Mouse (Mus musculus) liver, adult 2 months (tissue): ENCODE measurements at regions not wholly inside any gene's neighbourhood (a gene's known extent, or its start where the extent isn't known, plus 50 kb on each side); places are given as distances from the start of the nearest gene placed in this dataset.

ENCODE experiments used
- DNase-seq: peaks from one replicate; pipeline ENCODE4 v3.0.0-alpha.2; 2011; ENCODE audit warnings: low read depth, low spot score; ENCODE audit errors: extremely low read depth
- H3K27ac ChIP-seq: fragments of 200-500 bp; replicated peaks from 2 replicates; pipeline ENCODE4 v1.5.1; 2012; ENCODE audit warnings: low read depth, mild to moderate bottlenecking, control low read depth, inconsistent platforms, low read length; ENCODE audit not compliant: insufficient read depth
- H3K27me3 ChIP-seq: fragments of 200-500 bp; 2 replicates; pipeline ENCODE4 v1.6.1; 2012; ENCODE audit warnings: mild to moderate bottlenecking, moderate library complexity, low read length, inconsistent platforms; ENCODE audit not compliant: control insufficient read depth, insufficient read depth
- H3K36me3 ChIP-seq: fragments of 200-500 bp; 2 replicates; pipeline ENCODE4 v1.6.1; 2012; ENCODE audit warnings: low read length, inconsistent platforms; ENCODE audit not compliant: control insufficient read depth, insufficient read depth
- H3K4me1 ChIP-seq: fragments of 200-500 bp; 2 replicates; pipeline ENCODE4 v1.6.1; 2011; ENCODE audit warnings: low read length; ENCODE audit not compliant: control insufficient read depth, insufficient read depth
- H3K4me3 ChIP-seq: fragments of 200-500 bp; 2 replicates; pipeline ENCODE4 v1.5.1; 2011; ENCODE audit warnings: low read depth, mild to moderate bottlenecking, control low read depth, low read length, moderate library complexity; ENCODE audit not compliant: insufficient read depth
- H3K79me2 ChIP-seq: fragments of 200-500 bp; 2 replicates; pipeline ENCODE4 v1.6.1; 2012; ENCODE audit warnings: inconsistent platforms, mild to moderate bottlenecking, low read length, moderate library complexity; ENCODE audit not compliant: control insufficient read depth, insufficient read depth
- H3K9ac ChIP-seq: fragments of 200-500 bp; 2 replicates; pipeline ENCODE4 v1.6.1; 2012; ENCODE audit warnings: low read depth, mild to moderate bottlenecking, control low read depth, inconsistent platforms, low read length
- CTCF ChIP-seq: fragments of 200-500 bp; IDR thresholded peaks from 2 replicates; pipeline ENCODE4 v1.5.1; 2011; ENCODE audit warnings: low read depth, low read length, control low read depth
- POLR2A ChIP-seq: fragments of 200-500 bp; IDR thresholded peaks from 2 replicates; pipeline ENCODE4 v1.6.1; 2011; ENCODE audit warnings: low read length, control low read depth; ENCODE audit not compliant: insufficient read depth; ENCODE audit errors: extremely low read depth
- WGBS: fragments of 180-500 bp; shearing (Covaris S2); methylation state at CpG from one replicate; pipeline ENCODE4 v1.1.7; 2018; 5-methylcytosine and 5-hydroxymethylcytosine counted together

GRCm38 (mm10) chr14:60495441-60495840 lies 122.4 kb downstream of the Amer2 start:
- H3K27me3 ChIP-seq, result no peaks in the 10 kb centered on the region
- no peaks in the 10 kb centered on the region for H3K4me1 ChIP-seq
- no peak overlapping the region for H3K9ac ChIP-seq
- H3K36me3 ChIP-seq, result no peaks in the 10 kb centered on the region
- no peak overlapping the region for H3K27ac ChIP-seq
- H3K79me2 ChIP-seq, result no peaks in the 10 kb centered on the region
- WGBS, result 49% methylated on average over 5 of the region's 5 CpGs
- DNase-seq, result peak; percentile 68
- H3K4me3 ChIP-seq, result no peak overlapping the region
- TF ChIP-seq CTCF (no peak), POLR2A (no peak)

GRCm38 (mm10) chr14:60502552-60502951 lies 129.5 kb downstream of the Amer2 start:
- DNase-seq, result no peak
- Histone ChIP-seq H3K4me3 (no peak overlapping the region), H3K79me2 (no peaks in the 10 kb centered on the region), H3K27me3 (no peaks in the 10 kb centered on the region), H3K4me1 (no peaks in the 10 kb centered on the region), H3K9ac (no peak overlapping the region), H3K27ac (no peak overlapping the region), H3K36me3 (no peaks in the 10 kb centered on the region)
- WGBS, result 87% methylated on average over 6 of the region's 6 CpGs
- TF ChIP-seq CTCF (no peak), POLR2A (no peak)

- Histone ChIP-seq H3K4me1 (no peaks in the 10 kb centered on the region), H3K9ac (no peak overlapping the region), H3K4me3 (no peak overlapping the region), H3K36me3 (no peaks in the 10 kb centered on the region), H3K27me3 (no peaks in the 10 kb centered on the region), H3K79me2 (no peaks in the 10 kb centered on the region), H3K27ac (no peak overlapping the region)
- 93% methylated on average over 6 of the region's 6 CpGs for WGBS
- TF ChIP-seq CTCF (no peak), POLR2A (no peak)
- DNase-seq, result no peak
These were observed 128.7 kb upstream of the Spata13 start for GRCm38 (mm10) chr14:60505066-60505465.

- TF ChIP-seq CTCF (no peak), POLR2A (no peak)
- Histone ChIP-seq H3K27me3 (no peaks in the 10 kb centered on the region), H3K4me1 (no peaks in the 10 kb centered on the region), H3K4me3 (no peak overlapping the region), H3K36me3 (no peaks in the 10 kb centered on the region), H3K9ac (no peak overlapping the region), H3K27ac (no peak overlapping the region), H3K79me2 (no peaks in the 10 kb centered on the region)
- 69% methylated on average over 12 of the region's 12 CpGs for WGBS
- no peak for DNase-seq
These were observed 127.5 kb upstream of the Spata13 start for GRCm38 (mm10) chr14:60506296-60506695.

- TF ChIP-seq POLR2A (no peak), CTCF (peak; percentile 44; the same call in 1 of the 2 replicates)
- Histone ChIP-seq H3K27me3 (no peaks in the 10 kb centered on the region), H3K4me3 (no peak overlapping the region), H3K4me1 (no peaks in the 10 kb centered on the region), H3K36me3 (no peaks in the 10 kb centered on the region), H3K79me2 (no peaks in the 10 kb centered on the region), H3K9ac (no peak overlapping the region), H3K27ac (no peak overlapping the region)
- 28% methylated on average over 8 of the region's 8 CpGs for WGBS
- DNase-seq, result peak; percentile 25
These were observed 120.2 kb upstream of the Spata13 start for GRCm38 (mm10) chr14:60513560-60513959.

- no peaks in the 10 kb centered on the region for H3K27me3 ChIP-seq
- H3K79me2 ChIP-seq, result no peaks in the 10 kb centered on the region
- DNase-seq, result peak; percentile 37
- WGBS, result 73% methylated on average over 12 of the region's 12 CpGs
- no peaks in the 10 kb centered on the region for H3K4me1 ChIP-seq
- H3K4me3 ChIP-seq, result no peak overlapping the region
- no peak overlapping the region for H3K27ac ChIP-seq
- H3K9ac ChIP-seq, result no peak overlapping the region
- no peaks in the 10 kb centered on the region for H3K36me3 ChIP-seq
- TF ChIP-seq POLR2A, result no peak
These were observed 118.6 kb upstream of the Spata13 start for GRCm38 (mm10) chr14:60515094-60515786.
